Mouse (Mus musculus): ENCODE measurements at regions not wholly inside any gene's neighbourhood (a gene's known extent, or its start where the extent isn't known, plus 50 kb on each side); places are given as distances from the start of the nearest gene placed in this dataset.
A peak's percentile ranks its signal among the peaks of the same experiment; 100 is the strongest.
"Not testable (repeated sequence)": the region's sequence is repeated elsewhere in the genome, so short reads cannot be mapped to it uniquely, and the experiment has no call there.

GRCm38 (mm10) chr12:113597163-113597562 lies 53.5 kb downstream of the Adam6a start:
- DNase-seq, result not testable (repeated sequence)

- DNase-seq, result peak in 1 of 2 experiments; percentile 8
Observed at GRCm38 (mm10) chr12:113610924-113611323, 67.2 kb downstream of the Adam6a start.

GRCm38 (mm10) chr12:113625221-113625620 lies 81.5 kb downstream of the Adam6a start:
- DNase-seq, result not testable (repeated sequence)

GRCm38 (mm10) chr12:113630803-113631202 lies 87.1 kb downstream of the Adam6a start:
- not testable (repeated sequence) for DNase-seq
